Mouse (Mus musculus) small intestine, adult 2 months (tissue): ENCODE results near the gene Sec31b.

Experiments used
- CTCF ChIP-seq: fragments of 200-500 bp; IDR thresholded peaks from 2 replicates; pipeline ENCODE4 v1.5.1; 2012; ENCODE audit warnings: low read depth, mild to moderate bottlenecking, control low read depth, inconsistent platforms, low read length, moderate library complexity, mixed read lengths; ENCODE audit not compliant: insufficient replicate concordance, insufficient read length; ENCODE audit errors: extremely low read depth
- POLR2A ChIP-seq: fragments of 200-500 bp; IDR thresholded peaks from 2 replicates; pipeline ENCODE4 v1.6.1; 2012; ENCODE audit warnings: low read depth, mild to moderate bottlenecking, control low read depth, inconsistent platforms, low read length, moderate library complexity

DNA sequence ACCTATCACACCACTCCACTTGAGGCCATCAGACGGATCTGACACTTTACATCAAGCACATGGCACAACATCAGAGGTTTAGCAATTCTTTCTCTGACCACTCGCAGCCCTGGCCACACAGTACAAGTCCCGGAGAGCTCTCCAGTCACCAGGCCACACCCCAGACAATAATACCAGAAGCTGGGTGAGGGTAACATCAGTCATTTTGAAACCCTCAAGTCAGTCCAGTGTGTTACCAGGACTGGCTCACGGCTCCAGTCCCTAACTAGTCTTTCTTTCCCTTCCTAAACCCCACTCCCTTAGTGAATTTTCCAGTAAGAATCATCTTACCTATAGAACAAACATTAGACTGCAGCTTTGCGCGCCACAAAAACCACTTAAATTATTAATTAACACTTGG, 15.6 kb downstream of the Sec31b start:
- TF ChIP-seq CTCF: no peak
- TF ChIP-seq POLR2A: no peak
